Mouse (Mus musculus) forebrain, embryonic 11.5 days (tissue): ENCODE data around the gene Pdia5. TPM values are rescaled to one million over a fixed set of nuclear protein-coding genes. Genes with fewer than 3 reads are reported as not detected.

Experiments used
- ATAC-seq: fragments of 200-750 bp; cut with Nextera tagmentation; replicated peaks from 2 replicates; pipeline ENCODE4 v1.8.0; 2017; ENCODE audit warnings: moderate TSS enrichment; ENCODE audit not compliant: low FRiP score
- DNase-seq: peaks from one replicate; pipeline ENCODE4 v3.0.0-alpha.2; 2017; ENCODE audit warnings: low spot score
- H3K27ac ChIP-seq: fragments of 300-500 bp; sonication (generic); 2 replicates; pipeline ENCODE4 v1.5.1; 2014; ENCODE audit warnings: low read depth, low read length
- H3K27me3 ChIP-seq: fragments of 300-500 bp; sonication (generic); 2 replicates; pipeline ENCODE4 v1.6.1; 2014; ENCODE audit warnings: mild to moderate bottlenecking, low read length, mixed read lengths; ENCODE audit not compliant: control insufficient read depth, insufficient read depth
- H3K36me3 ChIP-seq: fragments of 300-500 bp; sonication (generic); 2 replicates; pipeline ENCODE4 v1.6.1; 2014; ENCODE audit warnings: mild to moderate bottlenecking, low read length, moderate library complexity, mixed read lengths; ENCODE audit not compliant: control insufficient read depth, insufficient read depth
- H3K4me1 ChIP-seq: fragments of 300-500 bp; sonication (generic); replicated peaks from 2 replicates; pipeline ENCODE4 v1.6.1; 2014; ENCODE audit warnings: low read length, mixed read lengths; ENCODE audit not compliant: control insufficient read depth, insufficient read depth
- H3K4me2 ChIP-seq: fragments of 300-500 bp; sonication (generic); 2 replicates; pipeline ENCODE4 v1.6.1; 2014; ENCODE audit warnings: low read depth, mild to moderate bottlenecking, low read length, moderate library complexity, mixed read lengths; ENCODE audit not compliant: severe bottlenecking
- H3K4me3 ChIP-seq: fragments of 300-500 bp; sonication (generic); 2 replicates; pipeline ENCODE4 v1.5.1; 2014; ENCODE audit warnings: low read depth, low read length
- H3K9ac ChIP-seq: fragments of 300-500 bp; sonication (generic); 2 replicates; pipeline ENCODE4 v1.6.1; 2014; ENCODE audit warnings: low read length
- H3K9me3 ChIP-seq: fragments of 300-500 bp; sonication (generic); 2 replicates; pipeline ENCODE4 v1.6.1; 2016; ENCODE audit warnings: low read length, mixed read lengths; ENCODE audit not compliant: control insufficient read depth
- WGBS: fragments of 180-500 bp; shearing (Covaris S2); extraction: QIAGEN DNeasy Blood & Tissue Kit; methylation state at CpG from one replicate; pipeline ENCODE4 v1.1.7; 2014; 5-methylcytosine and 5-hydroxymethylcytosine counted together
- polyA plus RNA-seq: library from polyadenylated mRNA; unstranded; fragments of >200 nt; fragmentation: Nextera tagmentation; extraction: Ambion mirVana; gene quantifications from 2 replicates; pipeline ENCODE4 v1.2.1, GENCODE M21; 2014

Gene Pdia5
- polyA plus RNA-seq: 7.8 and 9.3 TPM in 2 replicates

DNA sequence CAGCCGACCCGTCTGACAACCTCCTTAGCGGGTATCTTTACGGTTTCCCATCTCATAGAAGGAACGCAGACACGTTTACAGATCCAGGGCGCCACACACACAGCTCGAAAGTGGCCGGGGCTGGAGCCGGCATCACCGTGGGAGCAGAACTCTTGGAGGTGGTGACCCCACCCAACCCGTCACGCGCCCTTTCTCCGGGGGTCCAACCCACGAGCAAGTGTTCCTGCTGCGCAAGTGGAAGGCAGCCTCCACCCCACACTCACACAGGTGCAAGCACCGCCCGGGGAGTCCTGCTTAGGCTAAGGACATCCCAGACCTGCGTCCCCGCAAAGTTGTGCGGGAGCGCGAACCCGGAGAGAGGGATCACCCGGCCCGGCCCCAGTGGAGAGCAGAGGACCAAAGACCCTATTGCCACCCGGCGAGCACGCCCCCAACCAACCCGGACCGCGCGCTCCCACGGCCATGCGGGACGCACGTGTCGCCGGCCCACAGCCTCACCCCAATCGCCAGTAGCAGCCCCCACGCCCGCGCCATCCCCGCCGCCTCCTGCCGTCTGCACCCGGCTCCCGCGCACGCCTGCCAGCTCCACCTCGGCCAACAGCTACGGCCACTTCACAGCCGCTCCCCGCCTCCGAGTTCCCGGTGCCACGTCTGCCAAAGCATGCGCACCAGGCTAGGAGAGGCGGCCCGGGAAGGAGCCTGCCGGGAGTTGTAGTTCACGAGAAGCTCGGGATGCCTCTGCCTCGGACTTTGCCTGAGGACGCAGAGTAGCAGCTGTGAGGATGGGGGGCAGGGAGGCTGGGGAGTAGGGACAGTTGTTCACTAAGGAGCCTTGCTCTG lies at the start of gene Pdia5:
TSS of gene Pdia5 (minus strand) at position 643 of the 840 bp plus-strand sequence.
- Histone ChIP-seq H3K4me3 (peak within 1 kb of the TSS; percentile 71), H3K4me1 (no peaks in the 10 kb centered on the region; the same call in 1 of the 2 replicates), H3K27me3 (no peaks in the 10 kb centered on the region), H3K27ac (no peak within 1 kb of the TSS), H3K4me2 (peak within 1 kb of the TSS; percentile 95), H3K9me3 (no peaks in the 10 kb centered on the region), H3K9ac (peak within 1 kb of the TSS; percentile 70), H3K36me3 (no peaks in the 10 kb centered on the region)
- under 1% methylated on average over 66 of the region's 66 CpGs for WGBS
- peak; percentile 95 for ATAC-seq
- DNase-seq: peak; percentile 92

- peaks cover 6% of the 10 kb centered on the region; the same call in 1 of the 2 replicates for H3K27me3 ChIP-seq
- H3K4me2 ChIP-seq: no peak overlapping the region
- no peaks in the 10 kb centered on the region for H3K36me3 ChIP-seq
- H3K4me1 ChIP-seq: peaks cover 9% of the 10 kb centered on the region
- no peak overlapping the region for H3K27ac ChIP-seq
- H3K9ac ChIP-seq: no peak overlapping the region
- no peaks in the 10 kb centered on the region for H3K9me3 ChIP-seq
- no peak for ATAC-seq
- H3K4me3 ChIP-seq: no peak overlapping the region
- 40% methylated on average over 10 of the region's 10 CpGs for WGBS
- DNase-seq: no peak
Measured at GRCm38 (mm10) chr16:35539041-35539440, 48.4 kb upstream of the Pdia5 start.

- H3K36me3 ChIP-seq: no peaks in the 10 kb centered on the region
- H3K27ac ChIP-seq: no peak overlapping the region
- ATAC-seq (no peak), DNase-seq (no peak)
- H3K4me1 ChIP-seq: peaks cover 5% of the 10 kb centered on the region
- no peaks in the 10 kb centered on the region for H3K9me3 ChIP-seq
- no peak overlapping the region for H3K4me2 ChIP-seq
- peaks cover 6% of the 10 kb centered on the region; the same call in 1 of the 2 replicates for H3K27me3 ChIP-seq
- H3K4me3 ChIP-seq: no peak overlapping the region
- WGBS: 87% methylated on average over 8 of the region's 8 CpGs
- no peak overlapping the region for H3K9ac ChIP-seq
Measured at GRCm38 (mm10) chr16:35537651-35538050, 47.0 kb upstream of the Pdia5 start.

DNA sequence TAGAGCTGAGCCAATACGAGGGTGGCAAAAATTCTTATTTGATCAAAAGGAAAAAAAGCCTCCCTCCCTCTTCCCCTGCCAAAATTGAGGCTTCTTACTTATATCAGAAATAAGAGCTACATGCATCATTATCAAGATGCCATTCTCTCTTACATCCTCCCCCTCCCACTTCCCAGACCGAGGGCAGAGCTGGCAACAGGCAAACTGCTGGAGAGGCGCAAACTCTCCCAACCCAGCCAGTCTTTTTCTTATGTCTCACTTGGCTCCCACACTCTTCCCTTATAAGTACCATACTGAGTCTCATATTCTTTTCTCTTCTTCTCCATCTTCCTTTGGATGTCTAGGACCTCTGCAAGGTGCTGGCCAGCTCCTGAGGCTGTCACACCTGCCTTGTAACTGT lies 44.0 kb upstream of the Pdia5 start:
- ATAC-seq: no peak
- Histone ChIP-seq H3K9me3 (no peaks in the 10 kb centered on the region), H3K36me3 (no peaks in the 10 kb centered on the region), H3K27me3 (peaks cover 4% of the 10 kb centered on the region; the same call in 1 of the 2 replicates), H3K27ac (no peak overlapping the region), H3K4me2 (no peak overlapping the region), H3K4me1 (peaks cover 1% of the 10 kb centered on the region), H3K4me3 (no peak overlapping the region), H3K9ac (no peak overlapping the region)
- WGBS: 75% methylated on average over 3 of the region's 3 CpGs
- DNase-seq: no peak

- ATAC-seq: no peak
- Histone ChIP-seq H3K4me3 (no peak overlapping the region), H3K4me1 (no peaks in the 10 kb centered on the region), H3K9ac (no peak overlapping the region), H3K27me3 (no peaks in the 10 kb centered on the region), H3K4me2 (no peak overlapping the region), H3K27ac (no peak overlapping the region), H3K36me3 (no peaks in the 10 kb centered on the region), H3K9me3 (no peaks in the 10 kb centered on the region)
- WGBS: 83% methylated on average over 4 of the region's 4 CpGs
- DNase-seq: no peak
Measured at GRCm38 (mm10) chr16:35524200-35524599, 33.5 kb upstream of the Pdia5 start.

DNA sequence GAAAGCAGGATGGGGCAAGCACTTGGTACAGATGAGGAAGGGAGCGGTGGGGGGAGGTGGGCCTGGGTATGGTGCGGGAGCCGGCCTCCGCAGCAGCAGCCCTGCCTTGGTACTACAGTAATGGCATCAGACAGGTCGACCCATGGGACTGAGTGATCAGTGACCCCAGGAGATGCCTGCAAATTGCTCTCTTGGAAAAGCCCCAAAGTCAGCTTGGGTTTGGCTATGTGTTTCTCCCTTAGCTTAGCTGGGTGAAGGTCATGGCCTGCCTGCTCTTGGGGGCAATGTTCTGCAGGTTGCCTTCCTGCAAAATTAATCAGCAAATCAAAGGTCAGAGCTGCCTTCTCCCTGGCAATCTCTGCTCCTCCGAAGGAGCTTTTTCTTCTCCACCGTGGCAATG lies 28.6 kb upstream of the Pdia5 start:
- no peak overlapping the region for H3K4me3 ChIP-seq
- H3K36me3 ChIP-seq: no peaks in the 10 kb centered on the region
- peaks cover 3% of the 10 kb centered on the region; the same call in 1 of the 2 replicates for H3K4me1 ChIP-seq
- WGBS: 74% methylated on average over 7 of the region's 7 CpGs
- H3K9ac ChIP-seq: no peak overlapping the region
- ATAC-seq (no peak), DNase-seq (no peak)
- no peak overlapping the region for H3K27ac ChIP-seq
- H3K27me3 ChIP-seq: no peaks in the 10 kb centered on the region
- H3K9me3 ChIP-seq: no peaks in the 10 kb centered on the region
- H3K4me2 ChIP-seq: no peak overlapping the region

GRCm38 (mm10) chr16:35517976-35518951 lies 27.6 kb upstream of the Pdia5 start:
- no peak for DNase-seq
- Histone ChIP-seq H3K4me3 (no peak overlapping the region), H3K9me3 (no peaks in the 10 kb centered on the region), H3K4me1 (peaks cover 3% of the 10 kb centered on the region; the same call in 1 of the 2 replicates), H3K27me3 (no peaks in the 10 kb centered on the region), H3K36me3 (no peaks in the 10 kb centered on the region), H3K9ac (no peak overlapping the region; the same call in 1 of the 2 replicates), H3K4me2 (no peak overlapping the region), H3K27ac (no peak overlapping the region)
- 61% methylated on average over 23 of the region's 23 CpGs for WGBS
- ATAC-seq: no peak

DNA sequence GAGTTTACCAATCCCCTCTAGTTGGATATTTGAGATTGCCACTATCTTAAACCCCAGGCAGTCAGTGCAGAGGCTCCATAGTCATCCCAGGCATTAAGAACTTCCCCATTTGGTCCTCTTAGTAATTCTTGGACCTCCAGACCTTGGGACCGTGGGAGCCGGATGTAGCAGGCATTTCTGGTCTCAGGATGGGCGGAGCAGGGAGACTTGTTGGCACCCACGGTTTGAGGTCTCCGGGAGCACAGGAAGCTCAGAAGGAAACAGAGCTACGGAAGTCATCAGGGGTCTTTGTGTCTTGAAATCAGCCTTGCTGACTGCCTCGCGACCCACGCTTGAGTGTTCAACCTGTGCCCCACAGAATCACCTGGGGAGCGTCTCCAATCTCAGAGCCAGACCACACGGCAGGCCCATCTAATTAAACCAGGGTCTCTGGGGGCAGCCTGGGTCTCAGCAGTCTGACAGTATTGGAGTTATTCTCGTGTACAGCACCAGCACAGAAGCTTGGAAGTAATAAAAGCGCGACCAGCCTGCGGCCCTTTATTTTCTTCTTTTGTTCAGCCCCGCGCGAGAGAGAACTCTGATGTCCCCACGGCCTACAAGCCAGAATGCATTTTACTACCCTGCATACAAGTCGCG lies 25.4 kb upstream of the Pdia5 start:
- 61% methylated on average over 21 of the region's 21 CpGs for WGBS
- ATAC-seq: no peak
- Histone ChIP-seq H3K27me3 (no peaks in the 10 kb centered on the region), H3K9ac (no peak overlapping the region), H3K4me3 (no peak overlapping the region), H3K4me2 (no peak overlapping the region), H3K4me1 (peaks cover 3% of the 10 kb centered on the region; the same call in 1 of the 2 replicates), H3K27ac (no peak overlapping the region), H3K9me3 (no peaks in the 10 kb centered on the region), H3K36me3 (no peaks in the 10 kb centered on the region)
- no peak for DNase-seq
